Mouse (Mus musculus): ENCODE measurements at regions not wholly inside any gene's neighbourhood (a gene's known extent, or its start where the extent isn't known, plus 50 kb on each side); places are given as distances from the start of the nearest gene placed in this dataset.

GRCm38 (mm10) chr16:42808864-42809263 lies 66.8 kb upstream of the Zbtb20 start:
- no peak for DNase-seq (ENCODE audit: extremely low read depth, low read depth)

- DNase-seq (ENCODE audit: extremely low read depth, low read depth) = no peak
Observed at GRCm38 (mm10) chr16:42807536-42807935, 68.1 kb upstream of the Zbtb20 start.

- no peak for DNase-seq (ENCODE audit: extremely low read depth, low read depth)
Observed at GRCm38 (mm10) chr16:42803609-42804008, 72.1 kb upstream of the Zbtb20 start.

DNA sequence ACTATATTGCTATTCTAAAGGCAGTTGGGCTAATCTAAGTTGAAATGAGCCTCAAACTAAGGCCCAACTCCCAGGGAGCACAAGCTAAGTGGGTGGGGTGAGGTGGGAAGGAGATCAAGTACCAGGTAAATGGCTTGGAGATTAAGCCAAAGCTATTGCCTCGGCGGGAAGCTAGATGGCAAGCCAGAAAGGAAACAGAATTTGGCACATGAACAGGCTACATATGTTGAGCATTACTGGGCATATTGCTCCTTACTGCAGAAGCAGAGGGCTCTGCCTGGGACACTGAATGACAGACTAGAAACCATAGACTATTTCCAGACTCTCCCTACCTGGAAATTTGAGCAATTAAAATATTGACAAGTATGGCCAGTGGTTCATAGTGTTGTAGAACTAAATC lies 83.1 kb upstream of the Zbtb20 start:
- DNase-seq (ENCODE audit: extremely low read depth, low read depth) = no peak

DNA sequence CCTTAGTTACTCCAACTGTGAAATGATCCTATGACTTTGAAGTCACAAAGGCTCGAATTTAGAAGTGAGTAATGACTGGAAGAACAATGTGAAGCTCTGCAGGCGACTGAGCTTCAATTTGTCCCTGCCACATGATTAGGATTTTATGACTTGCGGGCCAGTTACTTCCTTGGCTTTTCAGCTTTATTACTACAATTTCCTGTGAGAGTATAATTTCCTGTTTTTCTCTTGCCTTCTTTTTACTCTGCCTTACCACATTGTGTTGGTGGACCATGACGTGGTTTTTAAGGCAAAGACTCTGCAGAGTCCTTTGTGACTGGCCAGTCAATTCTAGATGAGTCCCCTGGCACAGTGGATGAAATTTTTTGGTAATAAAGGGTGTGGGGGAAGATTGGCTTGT lies 91.0 kb upstream of the Zbtb20 start:
- no peak for DNase-seq (ENCODE audit: extremely low read depth, low read depth)

GRCm38 (mm10) chr16:42784031-42784430 lies 91.7 kb upstream of the Zbtb20 start:
- no peak for DNase-seq (ENCODE audit: extremely low read depth, low read depth)

GRCm38 (mm10) chr16:42782091-42782679 lies 93.5 kb upstream of the Zbtb20 start:
- DNase-seq (ENCODE audit: extremely low read depth, low read depth) = peak; percentile 7

DNA sequence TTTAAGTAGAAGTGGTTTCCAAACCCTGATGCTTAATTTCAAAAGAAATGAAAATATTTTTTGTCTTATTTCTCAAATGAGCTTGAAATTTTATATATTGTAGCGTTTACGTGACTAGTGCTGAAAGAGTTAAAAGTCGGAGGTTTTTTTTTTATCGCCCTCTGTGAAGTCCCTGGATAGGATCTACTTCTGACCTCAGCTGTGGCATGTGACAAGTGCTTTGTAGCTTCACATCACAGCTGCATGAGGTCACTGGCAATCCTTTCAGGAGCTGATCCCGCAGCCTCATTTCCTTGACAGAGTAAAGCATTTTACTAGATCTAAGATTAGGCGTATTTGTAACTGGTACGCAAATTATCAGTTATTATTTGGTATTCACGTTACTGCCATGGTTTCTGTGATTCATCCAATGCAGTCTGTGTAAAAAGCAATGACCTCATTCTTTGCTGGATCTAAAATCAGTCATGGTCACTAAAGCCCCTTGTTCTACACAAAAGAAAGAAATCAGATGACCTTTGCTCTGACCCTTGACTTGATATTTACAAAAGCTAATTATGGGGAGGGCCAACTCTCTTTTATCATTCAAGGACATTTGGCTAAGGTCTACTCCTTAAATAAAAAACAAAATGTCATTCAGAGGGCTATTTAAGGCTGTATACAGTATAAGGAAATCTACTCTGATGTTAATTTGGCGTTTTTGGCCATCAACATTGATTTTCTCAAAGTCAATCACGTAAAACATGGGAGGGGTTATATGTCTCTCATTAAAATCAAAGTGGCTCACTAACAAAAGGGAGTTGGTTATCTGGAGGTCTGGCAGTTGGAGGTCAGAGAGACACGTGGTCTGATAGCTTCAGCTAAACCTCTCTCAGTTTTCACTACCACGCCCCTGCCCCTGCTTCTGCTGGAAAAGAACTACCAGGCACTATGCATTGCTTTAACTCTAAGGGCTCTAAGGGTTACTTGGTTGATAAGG lies 94.3 kb upstream of the Zbtb20 start:
- DNase-seq (ENCODE audit: extremely low read depth, low read depth) = no peak

- no peak for DNase-seq (ENCODE audit: extremely low read depth, low read depth)
Observed at GRCm38 (mm10) chr16:42779957-42780356, 95.7 kb upstream of the Zbtb20 start.

- DNase-seq (ENCODE audit: extremely low read depth, low read depth) = no peak
Observed at GRCm38 (mm10) chr16:42772640-42773039, 103.0 kb upstream of the Zbtb20 start.

DNA sequence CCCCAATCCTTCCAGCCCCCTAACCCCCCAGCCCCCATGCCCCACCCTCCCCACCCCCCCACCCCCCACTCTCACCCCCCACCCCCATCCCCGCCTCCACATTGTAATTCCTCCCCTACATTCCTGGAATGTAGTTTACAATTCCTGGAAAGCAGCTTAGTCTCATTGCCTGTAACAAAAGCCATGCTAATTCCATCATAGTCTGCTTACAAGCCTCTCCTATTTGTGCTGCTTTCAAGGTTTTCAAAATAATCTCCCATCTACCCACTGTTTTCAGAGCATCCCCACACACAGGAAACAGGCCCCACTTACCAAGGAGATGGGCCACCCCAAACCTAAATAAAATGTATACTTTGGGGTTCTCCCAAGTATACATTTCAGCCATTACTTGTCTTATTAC lies 105.5 kb upstream of the Zbtb20 start:
- DNase-seq (ENCODE audit: extremely low read depth, low read depth) = no peak

GRCm38 (mm10) chr16:42748681-42749080 lies 127.0 kb upstream of the Zbtb20 start:
- no peak for DNase-seq (ENCODE audit: extremely low read depth, low read depth)

DNA sequence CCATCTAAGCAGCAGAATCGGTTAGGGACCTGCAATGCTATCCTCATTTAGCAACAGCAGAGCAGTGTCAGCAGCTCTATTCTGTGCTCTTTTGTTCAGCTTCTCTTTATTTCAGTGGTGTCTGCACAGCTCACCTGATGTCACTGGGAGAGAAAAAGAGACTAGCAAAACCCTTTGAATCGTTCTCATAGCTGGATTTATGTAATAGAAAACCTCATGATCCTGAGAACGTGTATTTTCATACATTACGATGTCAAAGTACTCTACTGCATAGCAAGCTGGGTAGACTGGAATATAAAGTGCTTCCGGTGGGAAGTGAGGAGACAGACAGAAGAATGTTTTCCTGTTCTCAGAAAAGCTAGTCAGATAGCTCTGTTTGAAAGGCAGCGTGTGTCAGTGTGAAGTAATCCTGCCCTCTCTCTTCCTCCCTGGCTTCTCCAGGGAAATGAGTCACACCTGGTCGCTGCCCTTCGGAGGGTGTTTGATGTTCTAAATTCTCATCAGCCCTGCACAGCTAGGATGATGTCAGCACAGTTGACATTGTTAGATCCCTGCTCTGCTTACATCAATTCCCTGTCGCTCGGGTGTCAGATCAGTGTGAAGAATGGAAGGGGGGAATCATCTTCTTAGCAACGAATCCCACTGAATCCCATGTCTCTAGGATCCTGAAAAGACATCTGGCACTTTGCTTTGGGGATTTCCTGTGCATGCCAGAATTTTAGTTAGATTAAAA lies 129.6 kb upstream of the Zbtb20 start:
- DNase-seq (ENCODE audit: extremely low read depth, low read depth) = no peak

DNA sequence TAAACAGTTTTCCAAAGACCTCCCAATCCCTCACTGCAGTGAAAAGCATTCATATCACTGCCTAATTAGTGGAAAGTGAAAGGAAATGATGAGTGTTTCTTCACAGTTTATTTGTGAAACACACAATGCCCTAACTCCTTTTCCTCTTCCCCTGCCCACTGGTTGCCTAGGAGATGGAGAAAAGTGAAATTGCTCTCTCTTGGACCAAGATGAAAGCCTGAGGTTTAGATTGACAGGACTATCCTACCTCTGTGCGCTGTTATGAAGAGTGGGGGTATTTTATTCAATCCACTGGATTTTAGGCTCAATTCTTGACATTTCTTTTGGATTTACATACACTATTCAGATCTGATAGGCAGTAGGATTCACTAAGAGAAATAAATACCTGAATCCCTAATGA lies 132.1 kb upstream of the Zbtb20 start:
- no peak for DNase-seq (ENCODE audit: extremely low read depth, low read depth)

DNA sequence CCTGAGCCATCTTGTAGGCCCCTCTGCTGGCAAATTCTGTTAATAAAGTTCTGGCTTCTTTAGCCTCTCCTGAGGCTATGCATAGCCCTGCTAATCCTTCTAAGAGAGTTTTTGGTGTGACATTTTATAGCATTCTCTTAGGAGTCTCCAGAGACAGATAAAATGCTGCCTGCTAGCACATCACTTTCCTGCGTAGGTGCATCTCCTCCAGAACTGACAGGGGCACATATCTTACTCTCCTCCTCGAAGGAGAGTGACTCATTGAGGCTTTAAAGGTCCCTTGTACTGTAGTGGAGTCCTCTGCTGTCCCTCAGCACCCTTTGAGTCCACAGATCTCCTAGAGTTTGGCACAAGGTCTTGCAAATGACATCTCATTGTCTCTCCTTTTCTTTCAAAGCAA lies 132.6 kb upstream of the Zbtb20 start:
- no peak for DNase-seq (ENCODE audit: extremely low read depth, low read depth)

DNA sequence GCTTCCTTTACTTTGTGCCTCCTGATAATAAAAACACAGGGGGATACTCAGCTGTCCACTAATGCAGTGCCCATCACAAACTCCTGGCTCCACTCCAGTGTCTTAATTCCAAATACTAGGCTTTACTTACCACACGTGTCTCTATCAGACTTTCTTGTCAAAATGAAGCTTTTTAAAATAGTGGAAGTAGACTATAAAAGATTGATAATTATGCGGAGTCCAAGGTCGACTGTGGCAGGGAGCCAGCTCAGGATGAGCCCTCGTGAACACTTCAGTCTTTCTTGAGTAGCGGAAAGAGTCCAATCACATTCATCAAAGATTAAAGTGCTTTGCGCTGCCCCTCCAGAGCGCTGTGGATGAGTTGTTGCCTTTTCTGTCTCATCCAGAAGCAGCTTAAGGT lies 147.9 kb upstream of the Zbtb20 start:
- DNase-seq (ENCODE audit: extremely low read depth, low read depth) = no peak

- no peak for DNase-seq (ENCODE audit: extremely low read depth, low read depth)
Observed at GRCm38 (mm10) chr16:42719915-42720314, 155.8 kb upstream of the Zbtb20 start.

DNA sequence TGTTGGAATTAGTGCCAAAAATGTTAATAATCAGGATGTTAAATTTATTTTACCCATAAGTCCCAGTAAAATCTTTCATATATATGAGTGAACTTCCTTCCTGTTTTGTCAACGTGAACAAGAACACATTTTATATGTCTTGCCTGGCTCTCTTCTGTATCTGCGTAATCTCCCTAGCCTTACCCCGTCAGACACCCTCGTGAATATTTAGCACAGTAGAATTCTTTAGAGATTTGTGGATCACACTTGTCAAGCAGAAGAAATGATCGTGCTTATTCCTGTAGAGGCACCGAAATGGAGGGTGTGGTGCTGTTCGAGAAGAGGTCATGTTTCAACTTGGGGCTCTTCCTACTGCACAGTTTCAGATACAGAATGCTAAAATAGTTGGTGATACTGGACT lies 157.2 kb upstream of the Zbtb20 start:
- DNase-seq (ENCODE audit: extremely low read depth, low read depth) = no peak

DNA sequence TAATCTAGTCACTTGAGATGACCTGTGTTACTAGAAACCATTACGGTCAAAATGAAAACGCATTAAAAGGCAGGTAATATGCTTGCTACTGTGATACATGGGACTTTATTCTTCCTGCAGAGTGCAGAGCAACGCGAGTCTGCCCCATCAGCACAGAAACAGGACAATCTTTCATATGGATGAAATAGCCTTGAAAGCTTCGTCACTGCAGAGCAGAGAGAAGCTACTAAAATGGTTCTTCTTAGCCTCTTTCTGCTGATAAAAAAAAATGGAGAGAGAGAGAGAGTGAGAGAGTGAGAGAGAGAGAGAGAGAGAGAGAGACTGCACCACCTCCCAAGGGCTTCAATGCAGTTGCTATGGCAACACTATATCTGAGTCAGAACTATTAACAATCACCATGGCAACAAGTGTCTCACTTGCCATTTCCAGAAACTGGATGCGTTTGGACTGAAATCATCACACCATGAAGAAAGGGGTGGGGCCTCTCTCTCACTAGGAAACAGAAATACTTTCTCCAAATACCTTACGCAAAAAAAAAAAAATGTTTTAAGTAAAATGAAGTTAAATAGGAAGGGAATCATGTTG lies 157.8 kb upstream of the Zbtb20 start:
- DNase-seq (ENCODE audit: extremely low read depth, low read depth) = no peak

DNA sequence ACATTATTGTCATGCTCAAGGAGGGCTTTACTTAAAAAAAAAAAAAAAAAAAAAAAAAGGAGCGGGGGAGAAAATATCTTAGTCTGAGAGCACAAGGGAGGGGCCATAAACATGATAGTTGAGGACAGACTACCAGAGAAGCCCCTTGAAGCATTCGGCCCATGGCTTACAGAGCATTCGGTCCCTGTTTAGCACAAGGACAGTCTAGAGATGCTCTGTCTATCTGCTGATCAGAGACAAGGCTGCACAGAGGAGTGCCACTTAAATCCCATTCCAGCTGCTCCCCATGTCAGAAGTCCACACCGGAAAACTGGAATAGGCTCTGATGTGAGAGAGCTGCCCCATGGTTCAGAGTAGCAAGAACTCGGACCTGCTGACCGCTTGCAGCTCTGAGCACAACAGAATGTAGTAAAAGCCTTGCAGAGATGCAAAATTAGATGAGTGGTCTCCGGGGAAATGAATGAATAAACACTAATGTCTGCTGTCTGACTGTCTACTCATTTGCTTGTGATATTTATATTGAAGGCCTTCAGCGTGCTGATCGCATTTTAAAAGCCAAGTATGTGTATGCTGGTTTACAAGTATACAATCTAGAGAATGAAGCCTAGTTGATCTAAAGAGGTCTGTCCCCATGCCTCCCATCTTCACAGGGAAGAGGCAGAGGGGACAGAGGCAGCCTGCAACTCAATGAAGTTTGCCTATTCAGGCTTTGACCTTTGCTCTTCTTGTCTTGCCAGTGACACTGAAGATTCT lies 158.4 kb upstream of the Zbtb20 start:
- no peak for DNase-seq (ENCODE audit: extremely low read depth, low read depth)

- DNase-seq (ENCODE audit: extremely low read depth, low read depth) = no peak
Observed at GRCm38 (mm10) chr16:42702676-42703075, 173.0 kb upstream of the Zbtb20 start.

All from MEL-GATA-1-ER (cell line).